Mouse (Mus musculus) inflammation-experienced regulatory T-cells, adult 6 months (primary cell): ENCODE data around the gene Zfp809. TPM values are rescaled to one million over a fixed set of nuclear protein-coding genes. Genes with fewer than 3 reads are reported as not detected.
"Not testable (repeated sequence)": the region's sequence is repeated elsewhere in the genome, so short reads cannot be mapped to it uniquely, and the experiment has no call there.

ENCODE experiments used
- ATAC-seq: one replicate; pipeline ENCODE4 v1.8.0; 2017
- polyA plus RNA-seq, 3 experiments: library from polyadenylated mRNA; unstranded; fragments of 100-300 nt; shearing (Covaris generic); gene quantifications; one replicate each; pipeline ENCODE4 v1.2.1; 2017

Zfp809 gene
- polyA plus RNA-seq: 10 to 100 TPM; 39.0 to 42.2 (median 40.6) TPM

- ATAC-seq: peak; percentile 95
Observed at GRCm38 (mm10) chr9:22225581-22226388, at the start of gene Zfp809. Gene Zfp809, plus strand, starts transcription at chr9:22225714.

GRCm38 (mm10) chr9:22188025-22188611 is 37.4 kb upstream of the Zfp809 start, which contains the start of gene Zfp872:
Gene Zfp872, plus strand, starts transcription at chr9:22188090.
- no peak for ATAC-seq

GRCm38 (mm10) chr9:22196412-22196811 is 29.1 kb upstream of the Zfp809 start:
- no peak for ATAC-seq

- ATAC-seq: no peak
Observed at GRCm38 (mm10) chr9:22213785-22214194, 11.7 kb upstream of the Zfp809 start.

GRCm38 (mm10) chr9:22214549-22214948 is 11.0 kb upstream of the Zfp809 start:
- no peak for ATAC-seq

GRCm38 (mm10) chr9:22216705-22217104 is 8.8 kb upstream of the Zfp809 start:
- ATAC-seq: no peak

- no peak for ATAC-seq
Observed at GRCm38 (mm10) chr9:22217858-22218493, 7.5 kb upstream of the Zfp809 start.

GRCm38 (mm10) chr9:22224066-22224465 is 1.4 kb upstream of the Zfp809 start:
- no peak for ATAC-seq

- ATAC-seq: peak; percentile 32
Observed at GRCm38 (mm10) chr9:22224536-22225503, 694 bp upstream of the Zfp809 start.

- ATAC-seq: not testable (repeated sequence)
Observed at GRCm38 (mm10) chr9:22226389-22226673, 817 bp downstream of the Zfp809 start.

GRCm38 (mm10) chr9:22226846-22227245 is 1.3 kb downstream of the Zfp809 start:
- ATAC-seq: no peak

GRCm38 (mm10) chr9:22229386-22230026 is 4.0 kb downstream of the Zfp809 start:
- no peak for ATAC-seq

GRCm38 (mm10) chr9:22230061-22230460 is 4.5 kb downstream of the Zfp809 start:
- ATAC-seq: no peak

- no peak for ATAC-seq
Observed at GRCm38 (mm10) chr9:22230556-22230955, 5.0 kb downstream of the Zfp809 start.

- no peak for ATAC-seq
Observed at GRCm38 (mm10) chr9:22240001-22240400, 14.5 kb downstream of the Zfp809 start.

- no peak for ATAC-seq
Observed at GRCm38 (mm10) chr9:22244242-22244641, 18.7 kb downstream of the Zfp809 start.

GRCm38 (mm10) chr9:22256579-22256978 is 31.1 kb downstream of the Zfp809 start:
- no peak for ATAC-seq

- ATAC-seq: no peak
Observed at GRCm38 (mm10) chr9:22258784-22259183, 33.3 kb downstream of the Zfp809 start.

GRCm38 (mm10) chr9:22259184-22260091 is 33.9 kb downstream of the Zfp809 start, which contains the start of gene Zfp599:
Gene Zfp599, minus strand, starts transcription at chr9:22259895.
- peak; percentile 99 for ATAC-seq

- ATAC-seq: no peak
Observed at GRCm38 (mm10) chr9:22260092-22260422, 34.5 kb downstream of the Zfp809 start.

- no peak for ATAC-seq
Observed at GRCm38 (mm10) chr9:22261594-22261993, 36.1 kb downstream of the Zfp809 start.
